ENCODE assay signal across 17 mouse cellular contexts in genomic region chr10:60783608-60784007, GRCm38 (mm10). TPM values are rescaled to one million over a fixed set of nuclear protein-coding genes. Genes with fewer than 3 reads are reported as not detected.
A peak's percentile ranks its signal among the peaks of the same experiment; 100 is the strongest.
DNase-seq lines count a peak whose midpoint lies in the region; ATAC-seq and TF ChIP-seq lines count a peak whose summit lies in the region.
"Had no signal": no experiment of that assay in that cellular context is flagged by ENCODE, and none has a peak within 500 bp of the region (broad histone marks: within the 10 kb centered on the region; RNA-seq: fewer than 3 reads in every experiment).

No protein-coding gene starts in this region.

- no peaks in the 10 kb centered on the region for H3K36me3 ChIP-seq in embryonic facial prominence, embryonic 13.5 days
- H3K36me3 ChIP-seq in embryonic facial prominence, embryonic 10.5 days (replicated peaks) = peaks cover 8% of the 10 kb centered on the region
- H3K36me3 ChIP-seq in kidney, adult 2 months (ENCODE audit: control insufficient read depth, insufficient read depth, low read length) = no peaks in the 10 kb centered on the region
- H3K36me3 ChIP-seq: midbrain, embryonic 13.5 days; neural tube, embryonic 15.5 days had no signal

- no peak overlapping the region for H3K4me2 ChIP-seq in embryonic facial prominence, embryonic 13.5 days
- H3K4me2 ChIP-seq: heart, embryonic 11.5 days; liver, embryonic 11.5 days; lung, embryonic 14.5 days; midbrain, embryonic 13.5 days; neural tube, embryonic 15.5 days had no signal

- no peaks in the 10 kb centered on the region for H3K9me3 ChIP-seq in embryonic facial prominence, embryonic 13.5 days
- H3K9me3 ChIP-seq in embryonic facial prominence, embryonic 10.5 days = no peaks in the 10 kb centered on the region
- H3K9me3 ChIP-seq: midbrain, embryonic 13.5 days; neural tube, embryonic 15.5 days had no signal

- 29% methylated on average over 2 of the region's 2 CpGs for WGBS in embryonic facial prominence, embryonic 13.5 days
- 38% methylated on average over 2 of the region's 2 CpGs for WGBS in embryonic facial prominence, embryonic 10.5 days
- WGBS in kidney, adult 2 months = 67% methylated on average over 2 of the region's 2 CpGs
- WGBS in lung, adult 2 months = 65% methylated on average over 2 of the region's 2 CpGs

- no peak for TF ChIP-seq POLR2A in kidney, adult 2 months (IDR thresholded peaks at IDR 0.05; ENCODE audit: low read depth, low read length)
- no peak for TF ChIP-seq POLR2A in lung, adult 2 months (IDR thresholded peaks at IDR 0.05; ENCODE audit: borderline replicate concordance, extremely low read depth, low read depth, low read length)

- H3K4me1 ChIP-seq in embryonic facial prominence, embryonic 13.5 days = peaks cover 15% of the 10 kb centered on the region
- peaks cover 39% of the 10 kb centered on the region for H3K4me1 ChIP-seq in embryonic facial prominence, embryonic 10.5 days
- H3K4me1 ChIP-seq in kidney, adult 2 months (ENCODE audit: control insufficient read depth, insufficient read depth, low read length) = no peaks in the 10 kb centered on the region
- no peaks in the 10 kb centered on the region for H3K4me1 ChIP-seq in lung, adult 2 months (ENCODE audit: control insufficient read depth, insufficient read depth, low read length)

- TF ChIP-seq CTCF in kidney, adult 2 months (conservative IDR thresholded peaks at IDR 0.05; ENCODE audit: insufficient read depth, insufficient read length, low read depth, low read length) = no peak
- no peak for TF ChIP-seq CTCF in lung, adult 2 months (IDR thresholded peaks at IDR 0.05; ENCODE audit: insufficient read depth, low read length)

- H3K27ac ChIP-seq in embryonic facial prominence, embryonic 13.5 days = no peak overlapping the region
- no peak overlapping the region for H3K27ac ChIP-seq in embryonic facial prominence, embryonic 10.5 days (replicated peaks)
- no peak overlapping the region for H3K27ac ChIP-seq in kidney, adult 2 months (ENCODE audit: insufficient read depth, low read depth, low read length)
- H3K27ac ChIP-seq: hindbrain, postnatal 0 days; midbrain, embryonic 13.5 days; neural tube, embryonic 15.5 days had no signal

- DNase-seq in embryonic facial prominence, embryonic 10.5 days (ENCODE audit: low spot score) = no peak
- DNase-seq in kidney, adult 2 months = peak; percentile 39
- no peak for DNase-seq in kidney, postnatal 10 days
- DNase-seq in cerebellum, adult 8-10 months = peak; percentile 45
- DNase-seq in lung, adult 2 months = no peak
- DNase-seq in testis, postnatal 10 days (ENCODE audit: low spot score) = no peak
- DNase-seq: gastrocnemius, postnatal 25 days; kidney, adult 18-20 months; lung, embryonic 14.5 days; right cerebral cortex, postnatal 25 days; thymus, postnatal 25 days had no signal

- no peaks in the 10 kb centered on the region for H3K27me3 ChIP-seq in embryonic facial prominence, embryonic 13.5 days
- H3K27me3 ChIP-seq in embryonic facial prominence, embryonic 10.5 days (replicated peaks; ENCODE audit: low read depth, poor library complexity, severe bottlenecking) = peaks cover 17% of the 10 kb centered on the region; the same call in 1 of the 2 replicates
- no peaks in the 10 kb centered on the region for H3K27me3 ChIP-seq in kidney, adult 2 months (replicated peaks; ENCODE audit: control insufficient read depth, insufficient read depth, low read length)
- H3K27me3 ChIP-seq: neural tube, embryonic 15.5 days had no signal

- no peak for ATAC-seq in embryonic facial prominence, embryonic 13.5 days (ENCODE audit: insufficient number of reproducible peaks, insufficient read depth, low FRiP score, low TSS enrichment, low read depth)
- ATAC-seq: hindbrain, postnatal 0 days; midbrain, embryonic 13.5 days had no signal

- H3K9ac ChIP-seq in embryonic facial prominence, embryonic 13.5 days = 0 out of 2 replicates have a peak overlapping the region, but pooled peaks have one; percentile 22
- H3K9ac ChIP-seq: lung, embryonic 14.5 days; midbrain, embryonic 13.5 days; neural tube, embryonic 15.5 days had no signal

- H3K4me3 ChIP-seq in embryonic facial prominence, embryonic 13.5 days = no peak overlapping the region
- no peak overlapping the region for H3K4me3 ChIP-seq in embryonic facial prominence, embryonic 10.5 days
- no peak overlapping the region for H3K4me3 ChIP-seq in kidney, adult 2 months (ENCODE audit: insufficient read depth, low read depth, low read length)
- H3K4me3 ChIP-seq in lung, adult 2 months (replicated peaks; ENCODE audit: extremely low read depth, low read depth, low read length) = no peak overlapping the region
- H3K4me3 ChIP-seq: midbrain, embryonic 13.5 days; neural tube, embryonic 15.5 days had no signal

RNA-seq across cellular contexts. Expression of gene Slc29a3, which starts 31.0 kb away (rescaled TPM):
- 14.8 and 17.8 TPM in 2 replicates for polyA plus RNA-seq in embryonic facial prominence, embryonic 13.5 days (2015; fragmentation: Nextera tagmentation; extraction: Ambion mirVana)
- 9.4 and 12.7 TPM in 2 replicates for polyA plus RNA-seq in embryonic facial prominence, embryonic 10.5 days (2016; fragmentation: Nextera tagmentation; extraction: Ambion mirVana)
- 38.6 and 43.5 TPM in 2 replicates for polyA plus RNA-seq in kidney, adult 2 months (2012; rRNA removed)
- 8.0 and 10.0 TPM in 2 replicates for polyA plus RNA-seq in lung, adult 2 months (2012; rRNA removed)

RNA-seq across cellular contexts. Expression of gene Unc5b, which starts 47.8 kb away (rescaled TPM):
- polyA plus RNA-seq in embryonic facial prominence, embryonic 13.5 days (2015; fragmentation: Nextera tagmentation; extraction: Ambion mirVana) = 6.0 and 6.1 TPM in 2 replicates
- polyA plus RNA-seq in embryonic facial prominence, embryonic 10.5 days (2016; fragmentation: Nextera tagmentation; extraction: Ambion mirVana) = 6.0 and 7.2 TPM in 2 replicates
- polyA plus RNA-seq in kidney, adult 2 months (2012; rRNA removed) = 6.1 and 6.2 TPM in 2 replicates
- polyA plus RNA-seq in lung, adult 2 months (2012; rRNA removed) = 13.4 and 16.8 TPM in 2 replicates

Comparison
In these comparisons a context has a peak if more than half of its experiments do, and no peak if none do; other contexts are left out.
1. DNase-seq: peak in kidney, adult 2 months (single experiment) and cerebellum, adult 8-10 months (single experiment); none in embryonic facial prominence, embryonic 10.5 days (single experiment), kidney, postnatal 10 days (single experiment), lung, adult 2 months (single experiment) and testis, postnatal 10 days (single experiment).